Mouse (Mus musculus): ENCODE data around the gene Mrto4.
A peak's percentile ranks its signal among the peaks of the same experiment; 100 is the strongest.
"Not testable (repeated sequence)": the region's sequence is repeated elsewhere in the genome, so short reads cannot be mapped to it uniquely, and the experiment has no call there.

The Mrto4 gene

GRCm38 (mm10) chr4:139351931-139352711, at the start of gene Mrto4, which contains the start of the genes Emc1 and Ubr4:
Gene Mrto4 (minus strand): TSS chr4:139352576.
Gene Emc1 (plus strand): TSS chr4:139352587.
Gene Ubr4 (plus strand): TSS chr4:139352609.
- DNase-seq: peak; percentile 83

GRCm38 (mm10) chr4:139400487-139400886, 48.1 kb upstream of the Mrto4 start:
- no peak for DNase-seq

DNA sequence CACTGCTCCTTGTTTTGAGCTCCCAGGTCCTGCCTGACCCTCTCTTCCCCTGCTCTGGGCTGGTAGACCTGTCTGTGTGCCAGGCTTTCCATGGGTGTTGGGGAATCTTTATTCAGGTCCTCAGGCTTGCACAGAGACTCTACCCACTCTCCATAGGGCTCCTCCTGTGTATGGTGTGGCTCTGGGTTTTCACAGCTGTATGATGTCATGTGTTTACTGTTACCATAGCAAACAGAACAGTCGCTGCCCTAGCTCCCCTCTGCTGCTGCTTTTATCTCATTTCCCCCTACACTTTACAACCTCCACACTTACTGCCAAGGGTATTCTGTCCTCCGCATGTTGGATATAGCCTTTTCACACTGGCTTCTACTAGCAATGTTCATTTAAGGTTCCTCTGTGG, 43.1 kb upstream of the Mrto4 start:
- no peak for DNase-seq

GRCm38 (mm10) chr4:139389557-139389956, 37.2 kb upstream of the Mrto4 start:
- no peak for DNase-seq

- DNase-seq: no peak
Observed at GRCm38 (mm10) chr4:139386869-139387319, 34.5 kb upstream of the Mrto4 start.

GRCm38 (mm10) chr4:139385841-139386240, 33.5 kb upstream of the Mrto4 start:
- not testable (repeated sequence) for DNase-seq

DNA sequence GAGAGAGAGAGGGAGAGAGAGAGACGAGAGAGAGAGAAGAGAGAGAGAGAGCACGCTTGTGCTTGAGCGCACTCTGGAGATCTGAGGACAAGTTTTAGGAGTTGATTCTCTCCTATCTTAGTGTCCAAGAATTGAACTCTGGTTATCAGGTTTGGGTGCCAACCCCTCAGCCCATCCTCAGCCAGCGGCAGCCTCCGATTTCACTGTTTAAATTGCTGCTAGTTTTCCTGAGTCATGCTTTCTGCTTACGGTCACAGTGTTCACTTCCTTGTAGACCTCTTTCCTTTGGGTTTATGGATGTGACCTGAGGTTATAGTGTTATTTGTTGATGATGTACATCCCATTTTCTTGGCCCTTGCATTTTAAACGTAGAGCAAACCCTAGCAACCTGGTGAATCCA, 29.9 kb upstream of the Mrto4 start:
- no peak for DNase-seq

DNA sequence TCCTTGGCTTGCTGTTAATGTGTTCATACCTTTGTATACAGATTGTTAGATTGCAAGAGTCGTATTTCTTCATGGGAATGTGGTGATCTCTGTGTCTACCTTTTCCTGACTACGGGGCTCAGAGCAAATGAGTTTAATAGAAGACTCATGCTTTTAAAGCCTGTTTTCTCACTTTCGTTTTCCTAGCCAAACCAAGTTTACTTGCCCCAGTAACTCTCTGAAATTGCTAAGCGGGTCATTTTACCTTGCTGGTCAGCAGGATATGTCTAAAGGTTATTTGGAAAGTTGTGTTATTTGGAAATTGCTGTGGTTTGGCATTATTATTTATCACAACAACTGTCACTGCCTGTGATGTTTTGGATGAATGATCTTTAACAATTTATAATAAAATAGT, 29.1 kb upstream of the Mrto4 start:
- no peak for DNase-seq

- DNase-seq: no peak
Observed at GRCm38 (mm10) chr4:139380775-139381451, 28.5 kb upstream of the Mrto4 start.

GRCm38 (mm10) chr4:139380207-139380748, 27.9 kb upstream of the Mrto4 start:
- DNase-seq: peak; percentile 100

- peak; percentile 20 for DNase-seq
Observed at GRCm38 (mm10) chr4:139379719-139380118, 27.3 kb upstream of the Mrto4 start.

GRCm38 (mm10) chr4:139373531-139373930, 21.2 kb upstream of the Mrto4 start:
- no peak for DNase-seq

DNA sequence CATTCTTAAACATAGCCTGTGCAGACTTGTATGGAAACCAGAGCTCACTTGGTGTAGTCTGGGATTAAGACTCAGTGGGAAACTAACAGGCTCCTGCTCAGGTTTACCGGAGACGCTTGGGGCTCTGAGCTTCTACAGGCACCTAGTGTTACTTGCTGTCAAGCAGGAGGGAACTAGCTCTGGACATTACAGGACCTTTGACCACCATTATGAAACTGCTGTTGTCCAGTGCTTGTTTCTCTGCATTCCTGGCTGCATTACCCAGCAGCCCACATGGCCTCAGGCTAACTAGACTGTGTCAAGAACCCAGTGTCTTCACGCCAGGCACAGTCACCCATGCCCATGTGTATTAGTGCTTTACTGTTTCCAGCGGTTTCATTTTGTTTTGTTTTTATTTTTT, 20.8 kb upstream of the Mrto4 start:
- DNase-seq: no peak

DNA sequence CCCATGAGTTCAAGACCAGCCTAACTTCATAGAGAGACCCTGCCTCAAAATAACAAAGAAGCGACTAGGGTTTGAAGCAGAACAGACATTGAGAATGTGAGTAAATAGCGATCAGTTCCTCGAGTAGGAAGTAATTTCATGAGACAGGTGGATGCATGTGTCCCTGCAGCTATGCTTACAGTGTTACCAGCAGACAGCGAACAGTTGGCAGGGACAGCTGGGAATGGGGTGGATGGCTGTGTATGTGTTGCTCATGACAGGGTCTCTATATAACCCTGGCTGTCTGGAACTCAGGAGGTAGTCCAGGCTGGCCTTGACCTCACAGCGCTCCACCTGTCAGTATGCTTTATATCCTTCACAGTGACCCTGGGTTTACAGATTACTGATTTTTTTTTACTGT, 15.7 kb upstream of the Mrto4 start:
- no peak for DNase-seq

- no peak for DNase-seq
Observed at GRCm38 (mm10) chr4:139367336-139367735, 15.0 kb upstream of the Mrto4 start.

- no peak for DNase-seq
Observed at GRCm38 (mm10) chr4:139360761-139361548, 8.6 kb upstream of the Mrto4 start.

DNA sequence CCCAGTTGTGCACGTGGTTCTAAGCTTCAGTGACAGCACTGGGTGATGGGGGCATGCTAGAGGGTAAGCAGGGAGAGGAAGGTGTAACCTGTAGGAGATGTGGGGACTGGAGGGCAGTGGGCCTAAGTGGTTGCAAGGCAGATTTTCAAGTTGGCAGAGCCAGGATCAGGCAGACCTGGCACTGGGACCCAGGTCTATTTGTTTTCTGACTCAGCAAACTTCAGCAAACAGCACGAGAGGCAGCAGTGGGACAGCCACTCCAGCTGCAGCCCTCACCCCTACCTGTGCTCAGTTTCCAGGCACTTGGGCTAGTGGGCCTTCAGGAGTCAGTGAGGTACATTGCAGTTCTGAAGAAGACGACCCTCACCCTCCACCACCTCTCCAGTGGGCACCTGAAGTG, 4.8 kb upstream of the Mrto4 start:
- DNase-seq: no peak

DNA sequence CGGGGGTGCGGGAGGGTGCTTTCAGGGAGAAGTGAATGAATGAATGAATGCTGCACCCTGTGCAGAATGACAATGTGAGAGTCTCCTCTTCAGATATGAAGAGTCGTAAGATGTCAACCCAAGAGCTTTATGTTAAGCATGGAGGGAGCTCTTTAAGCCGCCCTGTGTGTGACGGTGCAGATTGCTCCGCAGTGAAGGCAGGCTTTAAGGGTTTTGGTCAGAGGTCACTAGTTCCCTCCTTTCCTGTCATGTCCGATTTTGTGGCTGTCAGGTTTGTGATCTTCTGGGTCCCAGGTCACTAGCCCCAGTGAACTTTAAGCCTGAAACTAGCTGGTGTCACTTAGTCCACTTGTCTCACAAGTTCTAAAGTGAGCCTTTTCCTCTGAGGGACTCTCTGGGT, 456 bp upstream of the Mrto4 start:
- DNase-seq: no peak

DNA sequence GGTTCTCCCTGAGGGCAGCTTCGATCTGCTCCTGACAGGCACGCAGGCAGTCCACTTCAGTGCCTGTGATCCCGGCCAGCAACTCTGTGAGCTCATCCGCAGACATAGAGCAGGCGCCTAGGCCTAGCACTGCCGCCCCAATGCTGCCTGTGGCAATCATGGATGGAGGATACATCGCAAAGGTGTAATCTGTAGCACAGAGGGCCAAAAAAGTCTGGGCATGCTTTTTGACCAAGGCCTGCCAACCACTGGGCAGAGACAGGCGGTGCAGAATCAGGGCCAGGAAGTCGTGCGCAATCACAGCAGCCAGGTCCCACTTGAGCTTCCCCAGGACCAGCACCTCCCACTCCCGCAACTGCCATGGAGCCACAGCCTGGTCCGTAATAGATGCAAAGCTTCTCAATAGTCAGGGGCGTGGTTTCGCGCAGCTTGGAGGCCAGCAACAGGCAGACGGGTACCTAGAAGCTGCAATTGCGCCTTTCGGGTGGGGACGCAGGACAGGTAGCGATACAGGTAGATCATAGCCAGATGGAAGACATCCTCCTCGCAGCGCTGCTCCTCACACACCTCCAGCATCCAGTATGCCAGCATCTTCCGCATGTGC, 6.9 kb downstream of the Mrto4 start:
- DNase-seq: no peak

DNA sequence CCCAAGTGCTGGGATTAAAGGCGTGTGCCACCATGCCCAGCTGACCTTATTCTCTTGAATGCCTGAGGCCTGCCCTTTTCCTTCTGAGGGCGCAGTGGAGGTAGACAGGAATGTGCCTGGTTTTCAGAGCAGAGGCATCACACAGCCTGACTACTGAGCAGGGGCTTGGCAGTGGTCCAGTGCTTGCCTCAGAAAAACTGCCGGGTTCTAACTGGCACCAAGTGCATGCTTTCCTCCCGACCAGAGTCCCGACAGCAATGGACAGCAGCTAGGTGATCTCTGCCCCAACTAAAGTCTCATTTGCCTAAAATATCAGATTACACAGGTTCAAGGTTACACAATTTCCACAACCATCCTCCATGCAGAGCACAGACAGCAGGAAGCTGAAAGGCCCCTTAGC, 8.7 kb downstream of the Mrto4 start:
- no peak for DNase-seq

DNA sequence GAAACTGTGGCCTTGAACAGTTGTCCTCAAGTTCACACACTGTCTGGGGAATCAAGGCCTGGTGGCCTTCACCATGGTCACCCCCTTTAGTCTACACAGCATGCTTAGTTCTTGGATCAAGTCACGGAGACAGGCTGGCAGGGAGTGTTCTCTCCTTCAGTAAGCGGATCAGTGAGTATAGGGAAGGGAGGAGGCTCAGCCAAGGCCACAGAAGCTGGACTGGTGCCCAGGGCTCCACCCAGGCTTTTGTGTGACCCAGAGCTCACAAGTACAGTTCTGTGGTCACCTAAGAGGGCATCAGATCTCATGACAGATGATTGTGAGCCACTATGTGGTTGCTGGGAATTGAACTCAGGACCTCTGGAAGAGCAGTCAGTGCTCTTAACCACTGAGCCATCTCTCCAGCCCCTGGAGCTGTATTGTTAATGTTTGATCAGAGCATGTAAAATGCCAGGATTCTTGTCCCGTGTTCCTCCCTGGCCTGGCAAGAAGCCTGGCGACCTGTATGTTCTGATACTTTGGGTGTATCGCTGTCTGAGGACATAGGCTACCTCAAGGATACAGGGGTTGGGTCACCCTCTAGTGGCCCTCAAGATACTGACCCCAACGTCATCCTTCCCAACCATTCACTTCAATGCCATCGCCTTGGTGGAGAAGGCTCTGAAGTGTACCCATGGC, 10.7 kb downstream of the Mrto4 start:
- DNase-seq: no peak

- DNase-seq: no peak
Observed at GRCm38 (mm10) chr4:139340835-139341234, 11.5 kb downstream of the Mrto4 start.

Measured in cerebellum, adult 9-11 months (tissue).